Mouse (Mus musculus): ENCODE measurements around the gene Atp6v0a4. TPM values are rescaled to one million over a fixed set of nuclear protein-coding genes. Genes with fewer than 3 reads are reported as not detected.
A peak's percentile ranks its signal among the peaks of the same experiment; 100 is the strongest.

The Atp6v0a4 gene
- total RNA-seq, 1 experiment: 2.7 TPM

GRCm38 (mm10) chr6:38064621-38065020 lies 59.8 kb downstream of the Atp6v0a4 start:
- no peak overlapping the region for H3K9ac ChIP-seq (ENCODE audit: insufficient read depth, low read depth, low read length, poor library complexity, severe bottlenecking)
- in situ Hi-C loops (cut with MboI; ENCODE audit: low sequenced_read_pairs in 2 of 2, unreplicated experiment in 2 of 2): loop anchor here in 1 of 2 experiments (25.0 kb wide), 1 partner anchor 602 kb away; no protein-coding TSS in a partner anchor

GRCm38 (mm10) chr6:38058805-38059204 lies 65.6 kb downstream of the Atp6v0a4 start:
- H3K4me3 ChIP-seq (ENCODE audit: insufficient read depth in 1 of 2, low read depth in 1 of 2, low read length in 2 of 2, poor library complexity in 1 of 2, severe bottlenecking in 1 of 2): no peak overlapping the region
- H3K4me1 ChIP-seq (ENCODE audit: control insufficient read depth in 2 of 2, insufficient read depth in 2 of 2, low read length in 2 of 2, poor library complexity in 1 of 2): no peaks in the 10 kb centered on the region
- H3K36me3 ChIP-seq (ENCODE audit: control insufficient read depth, insufficient read depth, low read length, poor library complexity, severe bottlenecking): no peaks in the 10 kb centered on the region
- no peaks in the 10 kb centered on the region; the same call in 1 of the 2 replicates for H3K9me3 ChIP-seq (ENCODE audit: control insufficient read depth, insufficient read depth, low read depth, low read length)
- H3K9ac ChIP-seq (ENCODE audit: insufficient read depth, low read depth, low read length, poor library complexity, severe bottlenecking): no peak overlapping the region
- peak; percentile 40 for DNase-seq (ENCODE audit: low read depth, low spot score)
- no peak overlapping the region for H3K27ac ChIP-seq (ENCODE audit: insufficient read depth, low read depth, low read length, poor library complexity, severe bottlenecking)
- in situ Hi-C loops (cut with MboI; ENCODE audit: low sequenced_read_pairs in 2 of 2, unreplicated experiment in 2 of 2): loop anchor here in 1 of 2 experiments (25.0 kb wide), 1 partner anchor 597 kb away; no protein-coding TSS in a partner anchor
- no peak for TF ChIP-seq CHD2 (IDR thresholded peaks at IDR 0.05; ENCODE audit: low read depth, low read length)
- no peak for TF ChIP-seq ZNF384 (IDR thresholded peaks at IDR 0.05; ENCODE audit: low read depth, low read length)
- TF ChIP-seq MAFK (IDR thresholded peaks at IDR 0.05; ENCODE audit: insufficient read depth, low read depth, low read length): no peak
- no peak for TF ChIP-seq ZC3H11A (IDR thresholded peaks at IDR 0.05; ENCODE audit: borderline replicate concordance, low read depth, low read length)
- TF ChIP-seq HCFC1 (IDR thresholded peaks at IDR 0.05; ENCODE audit: borderline replicate concordance, insufficient read depth, low read length): no peak

More at GRCm38 (mm10) chr6:38064621-38065020, 59.8 kb downstream of the Atp6v0a4 start:
- DNase-seq (ENCODE audit: low read depth, low spot score): no peak
- H3K9me3 ChIP-seq (ENCODE audit: control insufficient read depth, insufficient read depth, low read depth, low read length): no peaks in the 10 kb centered on the region; the same call in 1 of the 2 replicates
- H3K4me1 ChIP-seq (ENCODE audit: control insufficient read depth in 2 of 2, insufficient read depth in 2 of 2, low read length in 2 of 2, poor library complexity in 1 of 2): peaks cover 0 to 1% of the 10 kb centered on the region in 2 experiments; a peak in 1 of 4 replicates
- no peak for TF ChIP-seq ZNF384 (IDR thresholded peaks at IDR 0.05; ENCODE audit: low read depth, low read length)
- no peak for TF ChIP-seq MAFK (IDR thresholded peaks at IDR 0.05; ENCODE audit: insufficient read depth, low read depth, low read length)
- no peak for TF ChIP-seq ZC3H11A (IDR thresholded peaks at IDR 0.05; ENCODE audit: borderline replicate concordance, low read depth, low read length)
- TF ChIP-seq CHD2 (IDR thresholded peaks at IDR 0.05; ENCODE audit: low read depth, low read length): no peak
- no peak for TF ChIP-seq HCFC1 (IDR thresholded peaks at IDR 0.05; ENCODE audit: borderline replicate concordance, insufficient read depth, low read length)
- H3K27ac ChIP-seq (ENCODE audit: insufficient read depth, low read depth, low read length, poor library complexity, severe bottlenecking): no peak overlapping the region
- H3K4me3 ChIP-seq (ENCODE audit: insufficient read depth in 1 of 2, low read depth in 1 of 2, low read length in 2 of 2, poor library complexity in 1 of 2, severe bottlenecking in 1 of 2): no peak overlapping the region
- H3K36me3 ChIP-seq (ENCODE audit: control insufficient read depth, insufficient read depth, low read length, poor library complexity, severe bottlenecking): no peaks in the 10 kb centered on the region

- in situ Hi-C loops (cut with MboI; ENCODE audit: low sequenced_read_pairs in 2 of 2, unreplicated experiment in 2 of 2): loop anchor here in 1 of 2 experiments (25.0 kb wide), 1 partner anchor 593 kb away; no protein-coding TSS in a partner anchor
- H3K9ac ChIP-seq (ENCODE audit: insufficient read depth, low read depth, low read length, poor library complexity, severe bottlenecking): no peak overlapping the region
- DNase-seq (ENCODE audit: low read depth, low spot score): no peak
- no peak for TF ChIP-seq ZC3H11A (IDR thresholded peaks at IDR 0.05; ENCODE audit: borderline replicate concordance, low read depth, low read length)
- H3K4me3 ChIP-seq (ENCODE audit: insufficient read depth in 1 of 2, low read depth in 1 of 2, low read length in 2 of 2, poor library complexity in 1 of 2, severe bottlenecking in 1 of 2): 0 out of 4 replicates have a peak overlapping the region, but pooled peaks of 1 of the 2 experiments have one; percentile 7
- H3K9me3 ChIP-seq (ENCODE audit: control insufficient read depth, insufficient read depth, low read depth, low read length): no peaks in the 10 kb centered on the region
- no peaks in the 10 kb centered on the region for H3K4me1 ChIP-seq (ENCODE audit: control insufficient read depth in 2 of 2, insufficient read depth in 2 of 2, low read length in 2 of 2, poor library complexity in 1 of 2)
- H3K36me3 ChIP-seq (ENCODE audit: control insufficient read depth, insufficient read depth, low read length, poor library complexity, severe bottlenecking): no peaks in the 10 kb centered on the region
- H3K27ac ChIP-seq (ENCODE audit: insufficient read depth, low read depth, low read length, poor library complexity, severe bottlenecking): no peak overlapping the region
Observed at GRCm38 (mm10) chr6:38055471-38056330, 68.7 kb downstream of the Atp6v0a4 start.

GRCm38 (mm10) chr6:38049601-38050000 lies 74.8 kb downstream of the Atp6v0a4 start:
- Histone ChIP-seq H3K27ac (ENCODE audit: insufficient read depth, low read depth, low read length, poor library complexity, severe bottlenecking) (no peak overlapping the region), H3K9ac (ENCODE audit: insufficient read depth, low read depth, low read length, poor library complexity, severe bottlenecking) (no peak overlapping the region), H3K9me3 (ENCODE audit: control insufficient read depth, insufficient read depth, low read depth, low read length) (no peaks in the 10 kb centered on the region), H3K4me3 (ENCODE audit: insufficient read depth in 1 of 2, low read depth in 1 of 2, low read length in 2 of 2, poor library complexity in 1 of 2, severe bottlenecking in 1 of 2) (no peak overlapping the region), H3K4me1 (ENCODE audit: control insufficient read depth in 2 of 2, insufficient read depth in 2 of 2, low read length in 2 of 2, poor library complexity in 1 of 2) (peaks cover 0 to 5% of the 10 kb centered on the region in 2 experiments; a peak in 2 of 4 replicates), H3K36me3 (ENCODE audit: control insufficient read depth, insufficient read depth, low read length, poor library complexity, severe bottlenecking) (no peaks in the 10 kb centered on the region)
- TF ChIP-seq CHD2 (IDR thresholded peaks at IDR 0.05; ENCODE audit: low read depth, low read length) (no peak), ZNF384 (IDR thresholded peaks at IDR 0.05; ENCODE audit: low read depth, low read length) (no peak), HCFC1 (IDR thresholded peaks at IDR 0.05; ENCODE audit: borderline replicate concordance, insufficient read depth, low read length) (no peak), ZC3H11A (IDR thresholded peaks at IDR 0.05; ENCODE audit: borderline replicate concordance, low read depth, low read length) (0 out of 2 replicates have a peak, but pooled peaks have one; percentile 8)
- no peak for DNase-seq (ENCODE audit: low read depth, low spot score)
- in situ Hi-C loops (cut with MboI; ENCODE audit: low sequenced_read_pairs in 2 of 2, unreplicated experiment in 2 of 2): no loop called here

Measured in ES-E14 (cell line).